Mouse (Mus musculus) E14TG2a.4 (cell line): ENCODE measurements at regions not wholly inside any gene's neighbourhood (a gene's known extent, or its start where the extent isn't known, plus 50 kb on each side); places are given as distances from the start of the nearest gene placed in this dataset.

Experiments used
- CTCF ChIP-seq: conservative IDR thresholded peaks from 2 replicates; pipeline ENCODE4 v1.5.1; 2014; ENCODE audit warnings: low read length
- NANOG ChIP-seq: IDR thresholded peaks from 2 replicates; pipeline ENCODE4 v1.6.1; 2014; ENCODE audit warnings: borderline replicate concordance, low read length, mixed read lengths

GRCm38 (mm10) chr14:60557020-60557419, 76.8 kb upstream of the Spata13 start:
- TF ChIP-seq CTCF = no peak
- no peak for TF ChIP-seq NANOG
